Mouse (Mus musculus) gastrocnemius, adult 18-20 months (tissue): ENCODE measurements around the gene Zcchc7. TPM values are rescaled to one million over a fixed set of nuclear protein-coding genes. Genes with fewer than 3 reads are reported as not detected.

Experiments
- DNase-seq: peaks from one replicate; pipeline ENCODE4 v3.0.0; 2021; ENCODE audit warnings: low spot score
- long read RNA-seq, 2 experiments: library from polyadenylated mRNA; stranded (forward); transcript quantifications; one replicate each; pipeline ENCODE4 v2.0.0; 2021
- total RNA-seq, 2 experiments: library from RNA; stranded (reverse); gene quantifications; 2 replicates each; pipeline ENCODE4 v1.2.3; 2021

The Zcchc7 gene
- total RNA-seq, result 10 to 100 TPM; 15.8 to 17.9 TPM
- long read RNA-seq, experiment 1, partial matches to known transcripts, result 2 of 2 reads
- long read RNA-seq, experiment 1, other reads (novel, unspliced or antisense), result 0 of 2 reads
- long read RNA-seq, experiment 2, partial matches to known transcripts, result 0 of 1 reads
- long read RNA-seq, experiment 2, other reads (novel, unspliced or antisense), result 1 of 1 reads

DNA sequence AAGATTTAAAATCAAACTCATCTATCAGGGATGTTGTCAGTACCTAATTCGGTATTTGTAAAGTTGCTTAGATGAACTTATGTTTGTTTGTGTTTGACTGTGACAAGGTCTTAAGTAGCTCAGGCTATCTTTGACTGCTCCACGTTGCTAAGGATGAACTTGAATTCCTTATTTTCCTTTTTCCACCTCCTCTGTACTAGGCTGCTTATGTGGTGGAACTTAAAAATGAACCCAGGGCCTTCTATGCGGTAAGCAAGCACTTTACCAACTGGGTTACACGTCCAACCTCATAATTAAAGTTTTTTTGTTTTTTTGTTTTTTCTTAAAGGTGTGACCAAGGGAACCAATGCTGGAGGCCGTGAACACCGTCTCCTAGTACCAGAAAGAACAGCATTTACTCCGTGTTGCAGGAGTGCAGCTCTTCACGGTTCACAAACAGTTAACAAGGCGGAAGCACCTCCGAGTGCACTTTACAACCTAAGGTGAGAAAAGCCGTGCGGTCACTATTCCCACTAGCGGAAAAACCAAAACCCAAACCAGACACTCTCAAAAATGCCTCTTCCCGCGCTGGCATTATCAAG is at the start of gene Zcchc7:
Zcchc7 (plus strand) TSS at position 325 of the 581 bp plus-strand sequence.
- no peak for DNase-seq

- DNase-seq, result no peak
These were observed 49.7 kb upstream of the Zcchc7 start for GRCm38 (mm10) chr4:44705967-44706366.

- no peak for DNase-seq
These were observed 48.8 kb upstream of the Zcchc7 start for GRCm38 (mm10) chr4:44706865-44707264.

GRCm38 (mm10) chr4:44708311-44708710 is 47.4 kb upstream of the Zcchc7 start:
- DNase-seq, result no peak

DNA sequence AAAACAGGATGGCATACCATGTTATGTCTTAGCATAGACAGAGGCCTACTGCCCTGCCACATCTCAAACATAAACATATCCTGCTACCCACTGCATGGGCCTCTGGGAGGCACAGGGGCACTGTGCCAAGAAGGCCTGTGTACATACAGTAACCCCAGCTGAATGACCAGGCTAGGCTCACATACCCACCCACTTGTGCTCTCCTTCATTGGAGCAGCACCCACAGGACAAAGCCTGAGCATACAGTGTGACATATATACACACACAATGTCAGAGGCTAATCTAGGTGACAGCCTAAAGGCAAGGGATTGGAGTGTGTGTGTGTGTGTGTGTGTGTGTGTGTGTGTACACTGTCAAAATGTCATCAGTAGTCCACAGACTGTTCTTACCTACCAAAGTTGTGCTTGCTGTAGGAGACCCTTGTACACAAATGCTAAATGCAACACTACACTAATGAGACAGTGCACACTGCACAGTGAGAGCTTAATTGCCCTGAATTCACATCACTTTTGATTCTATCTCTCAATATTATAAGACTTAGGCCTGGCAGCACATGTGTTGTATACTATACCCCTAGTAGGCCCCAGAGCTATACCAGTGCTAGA is 46.5 kb upstream of the Zcchc7 start:
- no peak for DNase-seq

GRCm38 (mm10) chr4:44709740-44710700 is 45.7 kb upstream of the Zcchc7 start, which contains the start of gene Pax5:
TSS of gene Pax5 (minus strand) at chr4:44710487.
- DNase-seq, result no peak

GRCm38 (mm10) chr4:44710701-44711097 is 45.0 kb upstream of the Zcchc7 start:
- DNase-seq, result no peak

DNA sequence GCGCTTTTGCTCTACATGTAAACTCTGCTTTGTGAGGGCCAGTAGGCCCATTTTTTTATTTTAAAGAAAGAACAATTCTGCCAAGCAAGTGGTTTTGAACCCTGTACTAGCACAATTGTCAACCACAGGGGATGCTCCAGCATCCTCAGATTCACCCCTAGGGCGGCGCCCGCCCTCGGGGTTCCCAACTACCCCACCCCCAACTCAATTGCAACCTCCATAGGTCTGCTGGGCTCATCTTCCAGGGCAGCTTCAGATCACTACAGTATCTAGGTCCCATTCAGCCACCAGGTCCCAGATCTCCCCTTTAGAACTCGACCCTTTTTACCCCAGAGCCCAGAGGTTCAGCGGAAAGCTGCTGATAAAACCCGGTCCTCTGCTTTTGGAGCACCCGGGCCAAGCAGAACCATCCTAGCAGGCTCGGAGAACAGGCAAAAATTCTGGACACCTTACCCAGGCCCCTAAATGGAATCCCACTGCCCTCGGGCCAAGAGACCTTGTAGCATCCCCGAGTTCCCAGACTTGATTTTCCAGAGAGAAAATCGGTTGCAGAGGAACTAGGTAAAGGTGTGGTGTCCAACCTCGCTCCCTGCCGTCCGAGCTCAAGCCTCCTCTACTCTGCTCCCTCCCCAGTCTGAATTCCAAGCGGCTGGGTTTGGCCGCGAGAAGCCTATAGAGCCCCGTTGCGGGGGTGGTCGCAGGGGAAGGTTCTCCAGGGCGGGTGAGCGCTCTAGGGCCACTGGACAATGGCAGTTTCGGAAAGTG is 44.4 kb upstream of the Zcchc7 start:
- DNase-seq, result no peak

GRCm38 (mm10) chr4:44712051-44712700 is 43.5 kb upstream of the Zcchc7 start:
- no peak for DNase-seq

- no peak for DNase-seq
These were observed 42.7 kb upstream of the Zcchc7 start for GRCm38 (mm10) chr4:44712786-44713553.

DNA sequence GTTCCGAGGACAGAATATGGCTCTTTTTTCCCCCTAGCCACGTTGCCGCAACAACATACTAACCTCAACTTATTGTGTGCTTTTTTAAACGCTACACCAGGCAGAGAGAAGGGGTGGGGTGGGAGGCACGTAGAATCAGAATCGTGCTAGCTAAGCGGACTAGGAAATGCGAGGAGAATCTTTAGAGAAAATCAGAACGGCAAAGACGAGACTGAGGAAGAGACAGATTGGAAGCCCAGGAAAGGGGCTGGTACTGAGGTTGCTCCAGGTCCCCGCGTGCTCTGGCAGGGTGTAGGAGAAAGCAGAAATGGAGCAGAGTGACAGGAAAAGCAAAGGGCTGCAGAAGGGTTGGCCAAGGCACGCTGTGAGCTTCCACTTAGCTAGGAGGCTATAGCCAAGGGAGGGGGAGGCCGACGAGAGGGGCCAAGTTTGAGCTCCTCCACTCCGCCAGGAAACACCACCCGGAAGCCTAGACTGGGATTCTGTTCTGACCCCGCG is 42.1 kb upstream of the Zcchc7 start:
- DNase-seq, result no peak

- DNase-seq, result no peak
These were observed 41.5 kb upstream of the Zcchc7 start for GRCm38 (mm10) chr4:44714111-44714621.

DNA sequence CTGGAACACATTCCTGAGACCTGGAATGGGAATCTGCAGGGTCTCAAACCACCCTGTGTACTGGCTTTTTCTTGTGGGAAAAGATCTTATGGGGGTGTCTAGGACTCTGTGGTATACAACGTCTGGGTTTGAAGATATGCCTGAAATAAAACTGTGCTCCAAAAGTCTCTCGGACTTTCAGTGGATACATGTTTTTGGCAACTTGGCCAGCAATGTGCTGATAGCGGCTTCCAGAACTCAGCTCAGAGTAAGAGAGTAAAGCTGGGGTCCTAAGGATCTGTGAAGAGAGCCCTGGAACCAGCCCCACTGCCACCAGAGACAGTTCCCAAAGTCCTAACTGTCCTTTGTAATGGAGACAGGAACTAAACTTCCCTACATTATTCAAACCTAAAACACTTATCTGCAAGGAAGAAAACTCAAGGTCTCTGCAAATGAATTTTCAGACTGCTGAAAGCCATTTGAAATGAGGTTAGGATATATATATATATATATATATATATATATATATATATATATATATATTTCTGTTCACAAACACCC is 40.0 kb upstream of the Zcchc7 start:
- no peak for DNase-seq

DNA sequence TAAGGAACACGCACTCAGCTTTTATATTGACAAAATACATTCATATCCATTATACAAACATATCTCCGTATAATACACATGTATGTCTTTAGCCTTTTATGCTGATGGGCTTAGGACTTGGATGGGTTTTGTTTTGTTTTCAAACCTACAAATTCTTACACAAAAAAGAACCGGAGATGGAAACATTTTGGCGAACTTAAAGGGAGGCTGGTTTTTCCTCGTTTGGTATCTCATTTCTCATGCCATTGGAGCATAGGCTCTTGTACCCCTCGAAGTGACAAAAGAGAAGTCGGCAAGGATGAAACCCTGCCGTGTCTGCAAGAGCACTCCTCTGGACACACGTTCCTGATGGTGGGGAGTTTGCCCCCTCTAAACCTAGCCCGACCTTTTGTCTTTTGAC is 39.3 kb upstream of the Zcchc7 start:
- no peak for DNase-seq

- no peak for DNase-seq
These were observed 38.0 kb upstream of the Zcchc7 start for GRCm38 (mm10) chr4:44717676-44718075.

GRCm38 (mm10) chr4:44720046-44720445 is 35.6 kb upstream of the Zcchc7 start:
- DNase-seq, result no peak

GRCm38 (mm10) chr4:44721237-44721636 is 34.4 kb upstream of the Zcchc7 start:
- DNase-seq, result no peak

GRCm38 (mm10) chr4:44740471-44740870 is 15.2 kb upstream of the Zcchc7 start:
- no peak for DNase-seq
